Mouse (Mus musculus): Measurements from ENCODE around the gene Hrasls5. TPM values are rescaled to one million over a fixed set of nuclear protein-coding genes. Genes with fewer than 3 reads are reported as not detected.

Hrasls5 gene
- total and polyA plus RNA-seq, 3 experiments, result not detected

GRCm38 (mm10) chr19:7604107-7604506, 8.2 kb upstream of the Hrasls5 start:
- no peak overlapping the region for H3K4me2 ChIP-seq (ENCODE audit: insufficient read depth, low read depth, poor library complexity, severe bottlenecking)
- dilution Hi-C loops (cut with MboI; ENCODE audit: extremely low pct_ligation_motif_present, extremely low pct_unique_long_range_greater_than_20kb, low sequenced_read_pairs), result no loop called here

DNA sequence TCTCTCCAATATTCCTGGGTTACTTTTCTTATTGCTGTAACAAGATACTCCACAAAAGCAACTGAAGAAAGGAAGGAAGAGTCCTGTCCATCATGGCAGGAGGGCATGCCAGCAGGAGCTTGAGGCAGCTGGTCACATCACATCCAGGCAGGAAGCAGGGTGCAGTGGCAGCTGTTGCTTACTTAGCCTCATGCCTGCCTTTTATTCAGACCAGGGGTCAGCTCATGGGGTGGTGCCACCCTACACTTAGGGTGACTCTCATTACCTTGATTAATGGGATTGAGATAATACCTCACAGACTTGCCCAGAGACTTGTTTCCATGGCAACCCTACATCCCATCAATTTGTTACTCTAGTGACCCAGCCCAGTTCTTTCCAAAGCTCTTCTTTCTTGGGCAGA, 7.3 kb upstream of the Hrasls5 start:
- no peak overlapping the region for H3K9ac ChIP-seq (ENCODE audit: insufficient read depth, low read depth)
- no peaks in the 10 kb centered on the region for H3K79me2 ChIP-seq (replicated peaks; ENCODE audit: control insufficient read depth, extremely low read depth, insufficient read depth, poor library complexity, severe bottlenecking)
- no peak for TF ChIP-seq MAZ (IDR thresholded peaks at IDR 0.05; ENCODE audit: low read depth, low read length)
- TF ChIP-seq SMC3 (IDR thresholded peaks at IDR 0.05; ENCODE audit: low read depth, low read length), result no peak
- TF ChIP-seq ZMIZ1 (IDR thresholded peaks at IDR 0.05; ENCODE audit: low read depth, low read length), result no peak
- no peak for TF ChIP-seq IRF4 (IDR thresholded peaks at IDR 0.05; ENCODE audit: low read depth, low read length)
- no peak for TF ChIP-seq USF1 (IDR thresholded peaks at IDR 0.05; ENCODE audit: low read depth, low read length)
- no peak for TF ChIP-seq MYC (IDR thresholded peaks at IDR 0.05; ENCODE audit: low read depth, low read length)
- no peak for TF ChIP-seq CTCF (conservative IDR thresholded peaks at IDR 0.05 in 1 of 2, IDR thresholded peaks at IDR 0.05 in 1 of 2; ENCODE audit: low read depth in 2 of 2, low read length in 2 of 2)
- no peak for TF ChIP-seq MAX (IDR thresholded peaks at IDR 0.05; ENCODE audit: low read length)
- no peak for TF ChIP-seq BHLHE40 (IDR thresholded peaks at IDR 0.05; ENCODE audit: low read depth, low read length)
- H3K27ac ChIP-seq (ENCODE audit: insufficient read depth, low read depth), result no peak overlapping the region
- no peaks in the 10 kb centered on the region for H3K9me3 ChIP-seq (replicated peaks; ENCODE audit: low read length)
- no peak for DNase-seq (ENCODE audit: extremely low read depth)
- in situ Hi-C loops (cut with MboI; ENCODE audit: low pct_ligation_motif_present, low pct_unique_long_range_greater_than_20kb, low sequenced_read_pairs) (no loop called here), dilution Hi-C loops (cut with MboI; ENCODE audit: extremely low pct_ligation_motif_present, extremely low pct_unique_long_range_greater_than_20kb, low sequenced_read_pairs) (no loop called here)
- no peak overlapping the region for H3K4me3 ChIP-seq (replicated peaks in 1 of 3; ENCODE audit: low read depth in 2 of 3, low read length in 2 of 3, poor library complexity in 1 of 3)
- no peaks in the 10 kb centered on the region for H3K27me3 ChIP-seq (replicated peaks)
- no peak overlapping the region for H3K4me2 ChIP-seq (ENCODE audit: insufficient read depth, low read depth, poor library complexity, severe bottlenecking)
- no peaks in the 10 kb centered on the region for H3K36me3 ChIP-seq (replicated peaks in 1 of 2; ENCODE audit: control insufficient read depth in 1 of 2, insufficient read depth in 1 of 2, low read length in 1 of 2)
- no peaks in the 10 kb centered on the region for H3K4me1 ChIP-seq (ENCODE audit: control insufficient read depth in 1 of 2, insufficient read depth in 2 of 2)

More at GRCm38 (mm10) chr19:7604107-7604506, 8.2 kb upstream of the Hrasls5 start:
- no peak for TF ChIP-seq MAZ (IDR thresholded peaks at IDR 0.05; ENCODE audit: low read depth, low read length)
- no peak for TF ChIP-seq E2F4 (IDR thresholded peaks at IDR 0.05; ENCODE audit: insufficient replicate concordance, low read depth, low read length)
- no peak for TF ChIP-seq MAX (IDR thresholded peaks at IDR 0.05; ENCODE audit: low read length)
- TF ChIP-seq BHLHE40 (IDR thresholded peaks at IDR 0.05; ENCODE audit: low read depth, low read length), result no peak
- TF ChIP-seq UBTF (IDR thresholded peaks at IDR 0.05; ENCODE audit: low read depth, low read length), result no peak
- no peak for TF ChIP-seq SIN3A (IDR thresholded peaks at IDR 0.05; ENCODE audit: low read length)
- TF ChIP-seq MXI1 (IDR thresholded peaks at IDR 0.05; ENCODE audit: low read depth, low read length), result no peak
- no peak for TF ChIP-seq POLR2AphosphoS2 (IDR thresholded peaks at IDR 0.05; ENCODE audit: low read depth, low read length)
- no peak for TF ChIP-seq ZNF384 (IDR thresholded peaks at IDR 0.05; ENCODE audit: low read depth, low read length)
- H3K27me3 ChIP-seq (replicated peaks), result no peaks in the 10 kb centered on the region
- in situ Hi-C loops (cut with MboI; ENCODE audit: low pct_ligation_motif_present, low pct_unique_long_range_greater_than_20kb, low sequenced_read_pairs), result no loop called here
- H3K9me3 ChIP-seq (replicated peaks; ENCODE audit: low read length), result no peaks in the 10 kb centered on the region
- H3K36me3 ChIP-seq (replicated peaks in 1 of 2; ENCODE audit: control insufficient read depth in 1 of 2, insufficient read depth in 1 of 2, low read length in 1 of 2), result no peaks in the 10 kb centered on the region
- H3K79me2 ChIP-seq (replicated peaks; ENCODE audit: control insufficient read depth, extremely low read depth, insufficient read depth, poor library complexity, severe bottlenecking), result no peaks in the 10 kb centered on the region
- H3K9ac ChIP-seq (ENCODE audit: insufficient read depth, low read depth), result no peak overlapping the region
- H3K27ac ChIP-seq (ENCODE audit: insufficient read depth, low read depth), result no peak overlapping the region
- H3K4me1 ChIP-seq (ENCODE audit: control insufficient read depth in 1 of 2, insufficient read depth in 2 of 2), result no peaks in the 10 kb centered on the region
- DNase-seq (ENCODE audit: extremely low read depth), result no peak
- no peak overlapping the region for H3K4me3 ChIP-seq (replicated peaks in 1 of 3; ENCODE audit: low read depth in 2 of 3, low read length in 2 of 3, poor library complexity in 1 of 3)

Measured in CH12.LX (cell line).